Mouse (Mus musculus) gastrocnemius, postnatal 14 days (tissue): ENCODE measurements at regions not wholly inside any gene's neighbourhood (a gene's known extent, or its start where the extent isn't known, plus 50 kb on each side); places are given as distances from the start of the nearest gene placed in this dataset.
A peak's percentile ranks its signal among the peaks of the same experiment; 100 is the strongest.

Experiments used
- DNase-seq: peaks from one replicate; pipeline ENCODE4 v3.0.0; 2021; ENCODE audit warnings: mixed read lengths
- intact Hi-C: fragments of 180-260 bp; cut with DNase I; formaldehyde crosslinking; loops from one replicate; pipeline ENCODE4 v1.15.1; 2025; ENCODE audit warnings: low total_unique reads

DNA sequence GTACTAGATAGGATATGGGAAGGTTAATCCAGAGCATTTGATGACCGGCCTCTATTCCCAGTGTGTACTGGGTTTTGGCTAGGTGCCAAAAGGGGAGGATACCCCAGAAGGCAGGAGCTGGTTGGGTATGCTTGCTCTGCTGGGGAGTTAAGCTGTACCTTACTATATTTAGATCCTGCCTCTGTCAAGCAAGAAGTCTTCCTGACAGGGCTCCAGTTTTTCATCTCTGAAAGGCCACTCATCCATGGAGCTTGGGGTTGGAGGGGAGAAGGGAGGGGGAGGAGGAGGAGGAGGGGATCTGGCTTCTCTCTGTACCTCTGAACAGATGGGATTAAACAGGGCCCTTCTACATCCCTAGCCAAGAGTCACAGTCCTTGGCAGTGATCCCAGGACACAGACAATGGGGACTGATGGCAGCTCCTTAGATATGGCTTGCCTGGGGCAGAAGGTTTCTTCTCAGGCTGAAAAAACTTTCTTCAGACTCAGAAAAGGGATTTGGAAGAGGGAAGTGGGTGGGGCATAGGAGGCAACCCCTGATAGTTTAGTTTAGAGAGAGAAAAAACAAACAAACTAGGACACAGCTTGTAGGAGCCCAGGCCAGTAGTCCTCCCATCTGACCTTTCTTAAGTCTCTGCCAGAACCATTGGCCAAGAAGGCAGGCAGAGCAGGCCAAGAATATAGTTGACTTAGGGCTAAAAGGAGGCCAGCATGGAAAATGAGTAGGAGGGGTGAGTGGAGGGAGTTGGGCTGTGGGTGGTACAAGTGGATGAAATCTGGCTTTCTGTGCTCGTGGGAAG is 78.3 kb upstream of the Astn2 start:
- DNase-seq = peak; percentile 29
- intact Hi-C loops = no loop called here

DNA sequence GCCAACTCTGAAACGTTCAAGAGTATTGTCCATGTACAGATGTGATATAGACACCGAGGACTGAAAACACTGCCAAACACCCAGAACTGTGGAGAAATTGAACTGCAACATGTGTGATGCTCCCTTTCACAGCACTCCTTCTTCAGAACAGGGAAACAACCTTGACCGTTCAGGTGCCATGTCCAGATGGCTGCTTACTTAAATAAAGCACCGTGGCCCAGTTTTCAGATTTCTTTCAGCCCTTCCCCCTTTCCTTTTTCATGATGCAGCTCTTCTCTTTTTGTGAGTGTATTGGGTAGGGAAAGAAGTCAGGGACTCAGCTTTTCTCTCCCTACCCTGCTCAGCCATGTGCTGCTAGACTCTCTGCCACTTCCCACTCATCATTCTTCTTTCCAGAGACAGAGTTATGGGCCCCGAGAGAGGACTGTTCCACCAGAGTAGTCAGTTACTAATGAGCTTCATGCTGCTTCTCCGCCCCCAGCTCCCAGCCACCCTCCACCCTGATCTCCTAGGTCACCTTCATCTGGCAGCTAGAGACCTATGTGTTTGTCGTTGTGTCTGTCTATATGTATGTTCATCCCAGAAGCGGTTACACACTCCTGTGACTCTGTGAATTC is 74.3 kb upstream of the Astn2 start:
- no peak for DNase-seq
- intact Hi-C loops = no loop called here
